Mouse (Mus musculus) kidney, adult 2 months (tissue): ENCODE measurements around the gene Tomm6.

Experiments used
- CTCF ChIP-seq: fragments of 200-500 bp; conservative IDR thresholded peaks from 2 replicates; pipeline ENCODE4 v1.5.1; 2011; ENCODE audit warnings: low read depth, mild to moderate bottlenecking, control low read depth, low read length, moderate library complexity, mixed read lengths; ENCODE audit not compliant: insufficient read depth, insufficient read length
- POLR2A ChIP-seq: fragments of 200-500 bp; IDR thresholded peaks from one replicate; pipeline ENCODE4 v1.6.1; 2011; ENCODE audit warnings: low read depth, low read length, control low read depth

DNA sequence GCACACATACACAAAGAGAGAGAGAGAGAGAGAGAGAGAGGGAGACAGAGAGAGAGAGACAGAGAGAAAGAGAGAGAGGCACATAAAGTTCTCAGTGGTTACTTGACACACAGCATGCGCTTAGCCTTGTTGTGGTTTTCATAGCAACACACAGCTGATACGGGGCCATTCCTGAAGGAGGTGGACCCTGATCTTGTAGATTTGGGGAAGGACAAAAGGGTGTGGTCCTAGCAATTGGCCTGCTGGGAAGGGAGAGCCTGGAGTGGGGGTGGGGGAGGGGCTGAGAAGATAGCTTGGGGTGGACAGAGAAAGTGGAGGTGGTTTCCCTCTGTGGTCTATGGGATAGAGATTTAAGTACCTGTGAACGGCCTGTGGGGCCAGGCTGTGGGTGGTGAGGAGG is 21.9 kb upstream of the Tomm6 start:
- no peak for TF ChIP-seq POLR2A
- TF ChIP-seq CTCF = no peak
